Mouse (Mus musculus) frontal cortex, postnatal 14 days (tissue): ENCODE measurements around the gene Wdr13.
A peak's percentile ranks its signal among the peaks of the same experiment; 100 is the strongest.

Experiments used
- DNase-seq, 2 experiments: peaks; one replicate each; pipeline ENCODE4 v3.0.0; 2022; ENCODE audit warnings: low spot score in 2 of 2

The Wdr13 gene

DNA sequence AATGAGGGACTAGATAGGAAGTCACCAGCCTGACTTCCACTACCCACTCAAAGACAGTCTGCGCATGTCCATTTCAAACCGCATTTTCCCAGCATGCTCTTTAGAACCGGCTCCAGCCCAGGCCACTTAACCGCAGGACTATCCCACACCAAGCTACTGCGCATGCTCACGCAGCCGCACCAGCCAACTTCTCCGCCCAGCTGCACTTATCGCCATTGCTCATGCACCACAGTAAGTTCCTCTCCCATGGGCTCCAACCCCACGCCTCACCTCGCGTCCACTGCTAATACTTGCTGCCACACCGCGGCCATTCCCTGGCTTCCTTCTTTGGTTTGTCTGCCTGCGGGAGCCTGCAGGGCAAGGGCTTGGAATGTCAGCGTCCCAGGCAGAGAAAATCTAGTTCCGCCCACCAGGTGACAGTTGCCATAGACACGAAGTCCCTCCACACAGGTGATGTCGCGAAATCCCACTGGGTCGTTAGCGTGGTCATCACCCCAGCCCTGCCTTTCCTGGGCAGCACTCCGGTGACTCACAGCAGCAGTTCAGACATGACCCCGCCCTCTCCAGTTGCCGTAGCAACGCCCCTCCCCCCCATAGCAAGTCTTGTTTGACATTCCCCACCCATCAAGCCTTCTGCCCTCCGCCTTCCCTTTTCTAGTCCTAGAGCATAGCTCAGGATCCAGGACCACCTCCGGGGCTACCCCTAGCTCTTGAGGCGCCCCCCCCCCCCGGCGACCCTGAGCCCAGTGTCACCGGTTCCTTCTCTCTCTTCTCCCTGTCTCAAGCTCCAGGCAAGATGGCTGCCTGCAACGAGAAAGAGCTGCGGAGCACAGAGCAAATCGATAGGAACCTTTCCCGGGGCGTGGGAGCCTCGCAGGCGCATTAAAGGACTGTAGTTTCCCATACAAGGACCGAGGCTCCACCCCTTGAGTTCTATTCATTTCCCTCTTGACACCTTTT is at the start of gene Wdr13:
Gene Wdr13, minus strand, starts transcription at position 876 of the 960 bp plus-strand sequence.
- DNase-seq = peak; percentile 79 to 87

DNA sequence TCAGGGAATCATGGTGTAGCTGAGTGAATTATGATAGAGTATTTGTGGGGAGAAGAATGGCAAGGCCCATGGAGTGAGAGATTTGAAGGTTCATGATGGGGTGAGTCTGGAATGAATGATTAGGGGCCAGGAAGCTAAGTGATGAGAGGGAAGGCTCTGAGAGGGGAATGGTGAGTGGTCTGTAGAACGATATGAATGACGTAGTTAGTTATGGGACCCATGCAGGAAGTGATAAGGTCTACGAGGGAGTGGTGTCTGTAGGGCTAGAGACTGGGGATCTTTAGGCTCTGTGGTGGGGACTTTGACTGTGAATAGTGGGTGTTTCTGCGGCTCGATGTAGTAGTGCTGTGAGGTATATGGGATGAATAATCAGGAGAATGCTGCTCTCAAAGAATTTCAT is 47.0 kb upstream of the Wdr13 start:
- DNase-seq = no peak

- DNase-seq = no peak
Measured at GRCm38 (mm10) chrX:8178871-8179270, 46.2 kb upstream of the Wdr13 start.

- DNase-seq = peak; percentile 65 to 68
Measured at GRCm38 (mm10) chrX:8175504-8176385, 43.1 kb upstream of the Wdr13 start, which contains the start of gene Tbc1d25. Gene Tbc1d25, minus strand, starts transcription at chrX:8176181.

DNA sequence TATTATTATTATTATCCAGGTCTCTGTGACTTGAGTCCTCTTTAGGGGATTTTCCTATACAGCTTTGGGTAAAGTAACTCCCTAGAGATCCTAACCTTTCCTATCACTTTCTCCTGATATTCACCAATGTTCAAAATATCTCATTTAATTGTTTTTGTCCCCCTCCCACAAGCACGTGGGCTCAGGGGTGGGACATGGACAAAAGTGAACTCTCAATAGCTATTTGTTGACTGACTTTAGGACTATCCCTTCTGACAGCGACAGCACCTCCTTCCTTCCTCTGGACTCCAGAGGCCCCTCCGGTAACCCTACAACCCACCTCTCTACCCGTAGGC is 42.4 kb upstream of the Wdr13 start:
- no peak for DNase-seq

DNA sequence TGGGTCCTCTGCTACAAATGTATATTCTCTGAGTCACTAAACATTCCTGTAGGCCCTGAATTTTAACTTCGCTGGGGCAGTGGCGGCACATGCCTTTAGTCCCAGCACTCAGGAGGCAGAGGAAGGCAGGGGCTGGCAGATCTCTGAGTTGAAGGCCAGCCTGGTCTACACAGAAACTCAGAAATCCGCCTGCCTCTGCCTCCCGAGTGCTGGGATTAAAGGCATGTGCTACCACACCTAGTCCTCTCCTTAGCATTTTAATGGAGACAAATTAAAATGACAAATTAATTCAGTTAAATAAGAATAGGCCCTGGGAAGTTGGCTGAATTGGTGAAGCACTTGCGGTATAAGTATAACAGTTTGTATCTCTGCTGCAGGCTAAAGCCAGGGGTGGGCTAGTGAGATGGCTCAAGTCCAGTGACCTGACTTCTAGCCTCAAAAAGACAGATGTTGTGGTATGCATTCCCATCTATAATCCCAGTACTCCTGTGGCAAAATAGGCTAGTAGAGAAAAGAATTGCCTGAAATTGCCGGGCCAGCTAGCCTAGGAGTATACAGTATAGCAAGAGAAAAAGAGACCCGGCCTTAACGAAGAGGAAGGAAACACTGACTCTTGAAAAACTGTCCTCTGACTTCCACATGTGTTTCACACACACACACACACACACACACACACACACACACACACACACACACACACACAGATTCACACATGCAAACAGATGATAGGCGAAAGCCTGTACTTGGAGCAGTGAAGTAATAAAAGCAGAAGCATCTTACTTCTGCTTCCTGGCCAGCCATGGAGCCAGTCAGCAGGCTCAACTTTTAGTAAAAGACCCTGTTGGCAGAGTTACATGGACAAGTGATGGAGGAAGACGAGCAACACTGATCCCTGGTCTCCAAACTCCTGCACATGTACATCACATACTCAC is 35.3 kb upstream of the Wdr13 start:
- DNase-seq = no peak

GRCm38 (mm10) chrX:8164471-8164870 is 31.8 kb upstream of the Wdr13 start:
- DNase-seq = no peak

GRCm38 (mm10) chrX:8163076-8163475 is 30.4 kb upstream of the Wdr13 start:
- DNase-seq = no peak

- DNase-seq = peak; percentile 80 to 82
Measured at GRCm38 (mm10) chrX:8145153-8145991, 12.7 kb upstream of the Wdr13 start, which contains the start of gene Rbm3. Gene Rbm3, minus strand, starts transcription at chrX:8145880.

- DNase-seq = no peak
Measured at GRCm38 (mm10) chrX:8143750-8144149, 11.1 kb upstream of the Wdr13 start.

DNA sequence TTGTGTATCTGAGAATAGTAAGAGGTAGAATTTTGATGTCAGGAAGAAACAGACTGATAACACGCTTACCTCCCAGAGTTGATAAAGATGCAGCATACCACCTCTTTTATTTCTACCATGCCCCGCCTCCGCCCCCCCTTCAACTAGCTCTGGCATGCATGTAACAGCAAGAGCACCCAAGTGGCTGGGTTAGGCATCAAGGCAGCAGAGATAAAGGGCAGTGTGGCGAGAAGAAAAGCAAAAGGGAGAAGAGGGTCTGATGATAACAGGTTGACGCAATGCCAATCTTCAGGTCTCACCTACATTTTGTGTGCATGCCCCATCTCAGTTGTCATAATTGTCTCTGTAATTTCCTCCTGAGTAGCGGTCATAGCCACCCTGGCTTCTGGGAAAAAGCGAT is 10.3 kb upstream of the Wdr13 start:
- DNase-seq = no peak

DNA sequence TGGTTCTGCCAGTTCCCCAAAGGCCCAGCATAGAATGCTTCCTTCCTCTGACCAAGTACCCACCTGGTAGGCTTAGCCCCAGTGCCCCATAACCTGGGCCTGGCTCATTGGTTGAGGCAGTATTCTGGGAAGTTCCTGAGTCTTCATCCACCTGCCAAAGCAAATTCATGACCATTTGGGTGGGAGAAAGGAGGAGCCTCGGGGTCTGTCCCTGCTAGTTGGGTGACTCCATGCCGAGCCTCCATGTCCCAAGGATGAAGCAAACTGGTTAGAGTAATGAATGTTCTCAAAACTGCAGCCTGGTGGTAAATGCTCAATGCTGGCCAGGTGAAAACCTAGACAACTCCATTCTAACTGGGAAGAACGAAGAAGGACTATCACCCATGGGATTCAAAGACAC is 8.4 kb upstream of the Wdr13 start:
- no peak for DNase-seq

- DNase-seq = no peak
Measured at GRCm38 (mm10) chrX:8140446-8140845, 7.8 kb upstream of the Wdr13 start.

- DNase-seq = no peak
Measured at GRCm38 (mm10) chrX:8139480-8139879, 6.8 kb upstream of the Wdr13 start.

GRCm38 (mm10) chrX:8135886-8136285 is 3.2 kb upstream of the Wdr13 start:
- DNase-seq = no peak

DNA sequence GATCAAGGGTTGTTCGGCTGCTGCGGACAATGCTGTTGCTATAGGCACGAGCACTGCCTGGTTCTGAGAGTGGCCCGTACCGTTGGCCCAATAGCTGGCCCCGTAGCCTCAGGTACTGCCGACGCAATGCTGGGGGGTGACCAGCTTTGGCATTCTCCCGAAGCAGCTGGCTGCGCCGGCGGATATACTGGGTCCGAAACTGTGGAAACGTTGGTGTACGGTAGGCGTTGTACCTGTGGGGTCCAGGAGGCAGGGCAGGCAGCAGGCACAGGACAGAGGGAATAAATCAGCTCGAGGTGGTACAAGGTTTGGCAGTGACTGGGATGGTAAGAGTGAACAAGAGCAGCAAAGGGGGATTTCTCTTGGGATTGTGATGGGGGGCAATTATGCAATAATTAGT is 1.3 kb downstream of the Wdr13 start:
- DNase-seq = no peak

GRCm38 (mm10) chrX:8125235-8125634 is 7.5 kb downstream of the Wdr13 start:
- no peak for DNase-seq

- DNase-seq = no peak
Measured at GRCm38 (mm10) chrX:8123821-8124470, 8.7 kb downstream of the Wdr13 start.

GRCm38 (mm10) chrX:8117264-8117663 is 15.4 kb downstream of the Wdr13 start:
- DNase-seq = no peak

DNA sequence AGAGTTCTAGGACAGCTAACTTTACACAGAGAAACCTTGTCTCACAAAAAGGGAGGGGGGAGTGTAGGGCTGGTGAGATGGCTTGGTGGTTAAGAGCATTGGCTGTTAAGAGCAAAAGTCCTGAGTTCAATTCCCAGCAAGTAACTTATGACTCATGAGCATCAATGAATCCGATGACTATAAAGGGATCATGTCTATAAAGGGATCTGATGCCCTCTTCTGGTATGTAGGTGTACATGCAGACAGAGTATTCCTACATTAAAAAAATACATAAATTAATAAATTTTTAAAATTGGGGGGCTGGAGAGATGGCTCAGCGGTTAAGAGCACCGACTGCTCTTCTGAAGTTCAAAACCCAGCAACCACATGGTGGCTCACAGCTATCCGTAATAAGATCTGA is 17.4 kb downstream of the Wdr13 start:
- DNase-seq = no peak
